Mouse (Mus musculus) T-helper 17 cell (primary cell): ENCODE data around the gene Hcar2.

Experiments
- in situ Hi-C, 2 experiments: fragments of 300-600 bp; cut with MboI, MseI; formaldehyde crosslinking; loops; 1 replicate in 1 of 2; 2 replicates in 1 of 2; pipeline ENCODE4 v1.15.1; 2025; ENCODE audit warnings: high pct_unique_total_duplicates in 2 of 2

Hcar2 gene

GRCm38 (mm10) chr5:123862374-123863350 lies 2.6 kb downstream of the Hcar2 start:
- in situ Hi-C loops = loop anchor here in 1 of 2 experiments (10.0 kb wide), 1 partner anchor 508 kb away; no protein-coding TSS in a partner anchor

GRCm38 (mm10) chr5:123858798-123859197 lies 6.5 kb downstream of the Hcar2 start:
- in situ Hi-C loops = no loop called here

GRCm38 (mm10) chr5:123854511-123854910 lies 10.8 kb downstream of the Hcar2 start:
- in situ Hi-C loops = no loop called here

GRCm38 (mm10) chr5:123853877-123854504 lies 11.3 kb downstream of the Hcar2 start:
- in situ Hi-C loops = no loop called here

- in situ Hi-C loops = no loop called here
Observed at GRCm38 (mm10) chr5:123851398-123851797, 13.9 kb downstream of the Hcar2 start.

GRCm38 (mm10) chr5:123844316-123844715 lies 21.0 kb downstream of the Hcar2 start:
- in situ Hi-C loops = loop anchor here in 1 of 2 experiments (25.0 kb wide), 2 partner anchors 893 to 1968 kb away; partner anchors contain the start of gene Dnah10

- in situ Hi-C loops = loop anchor here in 1 of 2 experiments (25.0 kb wide), 2 partner anchors 893 to 1968 kb away; partner anchors contain the start of gene Dnah10
Observed at GRCm38 (mm10) chr5:123843816-123844215, 21.5 kb downstream of the Hcar2 start.

- in situ Hi-C loops = loop anchor here in 1 of 2 experiments (25.0 kb wide), 2 partner anchors 894 to 1969 kb away; partner anchors contain the start of gene Dnah10
Observed at GRCm38 (mm10) chr5:123842935-123843282, 22.4 kb downstream of the Hcar2 start.

- in situ Hi-C loops = loop anchor here in 1 of 2 experiments (25.0 kb wide), 2 partner anchors 895 to 1970 kb away; partner anchors contain the start of gene Dnah10
Observed at GRCm38 (mm10) chr5:123842221-123842934, 22.9 kb downstream of the Hcar2 start.

GRCm38 (mm10) chr5:123837371-123837770 lies 27.9 kb downstream of the Hcar2 start:
- in situ Hi-C loops = loop anchor here in 1 of 2 experiments (25.0 kb wide), 2 partner anchors 900 to 1975 kb away; partner anchors contain the start of gene Dnah10

- in situ Hi-C loops = loop anchor here in 1 of 2 experiments (25.0 kb wide), 2 partner anchors 902 to 1977 kb away; partner anchors contain the start of gene Dnah10
Observed at GRCm38 (mm10) chr5:123834836-123835235, 30.5 kb downstream of the Hcar2 start.

- in situ Hi-C loops = loop anchor here in 1 of 2 experiments (25.0 kb wide), 2 partner anchors 905 to 1980 kb away; partner anchors contain the start of gene Dnah10
Observed at GRCm38 (mm10) chr5:123832309-123832708, 33.0 kb downstream of the Hcar2 start.

- in situ Hi-C loops = loop anchor here in 1 of 2 experiments (25.0 kb wide), 2 partner anchors 910 to 1985 kb away; partner anchors contain the start of gene Dnah10
Observed at GRCm38 (mm10) chr5:123827659-123828091, 37.6 kb downstream of the Hcar2 start.

- in situ Hi-C loops = no loop called here
Observed at GRCm38 (mm10) chr5:123822706-123823105, 42.6 kb downstream of the Hcar2 start.

- in situ Hi-C loops = no loop called here
Observed at GRCm38 (mm10) chr5:123821264-123821571, 44.1 kb downstream of the Hcar2 start.

GRCm38 (mm10) chr5:123820501-123821263 lies 44.6 kb downstream of the Hcar2 start:
- in situ Hi-C loops = no loop called here

- in situ Hi-C loops = no loop called here
Observed at GRCm38 (mm10) chr5:123818941-123819577, 46.2 kb downstream of the Hcar2 start.

- in situ Hi-C loops = no loop called here
Observed at GRCm38 (mm10) chr5:123816891-123817290, 48.4 kb downstream of the Hcar2 start.
